Mouse (Mus musculus): ENCODE results near the gene Tbx3.

DNA sequence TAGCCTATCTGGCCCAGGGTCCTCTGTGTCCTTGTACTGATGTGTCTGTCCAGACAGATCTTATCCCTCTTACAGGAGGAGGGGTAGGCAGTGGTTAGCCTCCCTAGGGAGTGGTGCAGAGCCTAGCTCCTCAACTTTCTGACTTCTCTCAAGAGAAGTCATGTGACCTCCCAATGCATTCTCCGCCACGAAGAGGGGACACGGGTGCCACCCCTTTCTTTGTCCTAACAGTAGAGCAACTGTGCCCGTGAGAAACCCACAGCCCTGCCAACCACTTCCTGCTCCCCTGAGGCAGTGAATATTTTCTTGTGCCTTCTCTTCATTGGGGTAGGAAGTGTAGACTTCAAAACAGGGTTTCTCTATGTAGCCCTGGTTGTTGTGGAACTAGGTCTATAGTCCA is 36.9 kb upstream of the Tbx3 start:
- TF ChIP-seq POLR2A (IDR thresholded peaks at IDR 0.05; ENCODE audit: low read depth, low read length) = no peak
- no peak for TF ChIP-seq CTCF (IDR thresholded peaks at IDR 0.05; ENCODE audit: borderline replicate concordance, insufficient read depth, low read length)

Measured in embryonic fibroblast, embryonic 13.5 days (primary cell).